Mouse (Mus musculus) cerebellum, postnatal 4 days (tissue): ENCODE data around the gene Taf11.
A peak's percentile ranks its signal among the peaks of the same experiment; 100 is the strongest.

Experiments used
- DNase-seq, 2 experiments: peaks; one replicate each; pipeline ENCODE4 v3.0.0; 2022; ENCODE audit warnings: low spot score in 2 of 2, mixed read lengths in 1 of 2

The Taf11 gene

DNA sequence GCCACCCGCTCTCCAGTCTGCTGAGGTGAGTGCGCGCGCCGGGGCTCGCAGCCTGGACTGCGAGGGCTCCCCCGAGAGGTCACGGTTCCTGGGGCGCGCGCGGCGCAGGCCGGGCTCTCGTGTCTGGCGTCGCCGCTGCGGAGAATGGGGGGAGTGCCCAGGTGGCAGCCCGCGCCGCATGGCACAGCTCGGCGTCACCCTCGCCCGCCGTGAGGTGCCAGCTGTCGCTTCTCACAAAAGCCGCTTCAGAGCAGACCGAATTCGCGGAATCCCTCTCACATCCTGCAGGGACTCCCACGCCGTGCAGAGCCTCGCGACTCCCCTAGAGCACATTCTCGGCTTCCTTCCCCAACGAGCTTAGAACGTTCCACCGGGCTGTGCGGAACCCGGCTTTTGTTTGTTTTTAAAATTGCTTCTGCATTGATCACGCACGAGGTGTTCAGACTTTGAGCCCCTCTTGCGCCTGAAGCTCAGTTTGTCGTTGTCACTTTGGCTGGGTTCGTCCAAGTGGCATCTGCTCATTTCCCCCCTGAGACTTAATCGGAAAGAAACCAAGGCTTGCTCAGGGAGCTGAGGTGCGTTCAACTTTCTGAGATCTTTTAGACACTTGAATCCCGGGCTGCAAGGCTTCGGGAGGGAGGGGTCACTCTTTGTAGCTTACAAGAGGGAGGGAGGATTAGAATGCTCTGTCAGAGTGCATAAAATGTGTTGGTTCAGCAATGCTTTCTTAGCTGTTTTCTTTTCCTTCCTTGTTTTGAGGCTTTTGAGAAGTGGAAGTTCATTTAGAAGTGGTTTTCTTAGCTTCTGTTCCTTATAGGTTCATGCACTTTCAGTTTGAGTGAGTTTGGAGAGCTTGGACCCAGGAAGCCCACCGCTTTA is at the start of gene Taf11:
Gene Taf11 (minus strand): TSS at position 223 of the 879 bp plus-strand sequence.
- peak; percentile 38 to 64 for DNase-seq

GRCm38 (mm10) chr17:27957649-27958048 is 48.0 kb upstream of the Taf11 start:
- no peak for DNase-seq

GRCm38 (mm10) chr17:27954629-27955402 is 45.2 kb upstream of the Taf11 start:
- no peak for DNase-seq

- DNase-seq, result no peak
Observed at GRCm38 (mm10) chr17:27953136-27953535, 43.5 kb upstream of the Taf11 start.

GRCm38 (mm10) chr17:27947155-27947554 is 37.5 kb upstream of the Taf11 start:
- DNase-seq, result no peak

DNA sequence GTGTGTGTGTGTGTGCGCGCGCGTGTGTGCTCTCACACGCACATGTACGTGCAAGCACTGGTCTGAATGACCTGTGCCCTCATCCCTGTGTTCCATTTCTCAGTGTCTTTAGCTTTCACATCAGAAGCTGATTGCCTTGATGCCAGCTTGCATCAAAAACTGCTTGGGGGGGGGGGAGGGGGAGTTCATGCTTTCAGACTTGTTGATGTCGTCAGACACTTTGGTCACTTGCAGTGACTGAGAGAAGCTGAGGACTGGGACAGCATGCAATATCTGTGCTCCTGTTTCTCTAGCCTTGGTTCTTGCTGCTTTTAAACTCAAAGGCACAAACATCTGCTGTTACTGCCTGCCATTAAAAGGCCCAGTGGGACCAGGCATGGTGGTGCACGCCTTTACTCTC is 36.7 kb upstream of the Taf11 start:
- DNase-seq, result no peak

GRCm38 (mm10) chr17:27945546-27946216 is 36.0 kb upstream of the Taf11 start:
- peak in 1 of 2 experiments; percentile 66 for DNase-seq

DNA sequence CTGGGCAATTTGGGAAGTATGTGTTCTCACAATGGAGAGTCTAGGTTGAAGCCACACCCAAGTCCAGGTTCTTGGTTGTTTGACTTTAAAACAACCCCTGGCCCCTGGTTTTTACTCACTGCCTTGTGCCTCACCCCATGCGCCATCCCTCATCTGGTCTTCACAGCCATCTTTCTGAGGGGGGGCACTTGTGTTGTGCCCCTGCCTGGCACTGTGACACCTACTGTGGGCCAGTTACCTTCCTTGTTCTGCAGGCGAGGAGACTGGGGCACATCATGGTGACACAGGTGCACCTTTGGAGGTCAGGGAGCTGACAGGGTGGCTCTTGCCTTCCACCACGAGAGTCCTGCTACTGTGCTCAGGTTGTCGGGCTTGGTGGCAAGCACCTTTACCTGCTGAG is 32.5 kb upstream of the Taf11 start:
- DNase-seq, result no peak

DNA sequence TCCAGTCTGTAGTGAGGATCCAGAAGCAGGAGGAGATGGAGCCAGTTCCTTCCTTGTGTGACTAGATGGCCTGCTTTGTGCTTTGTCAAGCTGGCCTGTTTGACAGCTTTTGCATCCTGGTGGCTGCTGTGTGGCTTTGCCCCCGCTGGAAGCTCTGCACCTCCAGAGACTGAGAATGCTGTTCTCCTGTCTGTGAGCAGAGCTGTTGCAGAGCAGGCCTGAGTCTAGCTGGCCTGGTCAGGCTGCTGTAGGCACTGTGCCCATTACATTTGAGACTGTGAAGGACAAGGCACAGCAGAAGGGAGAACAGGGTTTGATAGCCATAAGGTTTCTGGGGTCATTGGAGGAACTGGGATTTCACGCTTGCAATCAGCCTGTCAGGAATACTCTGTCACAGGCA is 32.1 kb upstream of the Taf11 start:
- DNase-seq, result no peak

- no peak for DNase-seq
Observed at GRCm38 (mm10) chr17:27941178-27941577, 31.5 kb upstream of the Taf11 start.

- no peak for DNase-seq
Observed at GRCm38 (mm10) chr17:27940352-27940751, 30.7 kb upstream of the Taf11 start.

GRCm38 (mm10) chr17:27939028-27939427 is 29.4 kb upstream of the Taf11 start:
- DNase-seq, result no peak

DNA sequence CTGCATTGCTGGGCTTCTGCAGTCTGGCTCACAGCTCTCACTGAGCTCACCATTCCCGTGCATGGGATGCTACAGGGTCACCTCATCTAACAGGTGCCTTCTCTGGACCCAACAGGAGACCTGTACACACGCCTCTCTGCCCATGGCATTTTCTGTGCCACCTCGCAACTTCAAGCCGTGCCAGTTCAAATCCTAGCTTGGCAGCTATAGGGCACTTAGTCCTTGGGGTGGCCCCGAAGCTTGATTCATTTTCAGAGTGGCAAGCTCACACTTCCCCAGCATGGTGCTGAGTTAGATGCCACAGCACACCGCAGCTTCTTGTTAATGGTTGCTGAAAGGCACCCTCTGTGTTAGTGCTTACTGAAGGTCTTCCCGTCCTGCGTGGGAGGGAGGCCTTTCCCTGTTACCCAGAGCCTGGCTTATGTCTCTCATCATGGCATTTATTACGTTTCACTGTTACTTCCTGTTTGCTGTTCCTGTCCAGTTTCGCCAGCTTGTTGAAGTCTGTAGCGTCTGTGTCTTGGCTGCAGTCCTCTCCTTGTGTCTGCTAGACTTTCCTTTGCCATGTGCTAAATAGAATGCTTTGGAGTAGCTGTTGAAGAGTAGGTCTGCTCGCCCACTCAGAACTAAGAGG is 28.6 kb upstream of the Taf11 start:
- DNase-seq, result no peak

GRCm38 (mm10) chr17:27937054-27937615 is 27.5 kb upstream of the Taf11 start:
- DNase-seq, result no peak

GRCm38 (mm10) chr17:27935091-27935490 is 25.4 kb upstream of the Taf11 start:
- DNase-seq, result no peak

- DNase-seq, result no peak
Observed at GRCm38 (mm10) chr17:27934136-27934910, 24.7 kb upstream of the Taf11 start.

GRCm38 (mm10) chr17:27931826-27932225 is 22.2 kb upstream of the Taf11 start:
- DNase-seq, result no peak

- no peak for DNase-seq
Observed at GRCm38 (mm10) chr17:27930291-27930690, 20.6 kb upstream of the Taf11 start.

DNA sequence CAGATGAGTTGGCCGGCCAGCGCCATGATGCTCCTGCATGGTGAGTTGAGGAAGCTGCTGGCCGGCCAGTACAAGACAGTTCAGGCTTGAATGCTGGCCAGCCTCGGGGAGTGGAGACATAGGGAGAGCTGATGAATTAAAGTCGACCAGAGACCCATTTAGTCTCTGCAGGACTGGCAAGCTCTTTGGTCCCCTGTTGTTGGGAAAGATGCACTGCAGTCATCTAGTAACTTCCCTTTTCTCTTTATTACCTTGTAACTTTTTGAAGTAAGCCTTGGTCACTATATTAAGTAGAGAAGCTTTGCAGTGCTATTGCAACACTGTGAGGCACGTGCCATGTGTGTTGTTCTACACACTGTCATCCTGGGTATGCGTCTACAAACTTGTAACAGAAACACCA is 15.9 kb upstream of the Taf11 start:
- DNase-seq, result no peak

- DNase-seq, result no peak
Observed at GRCm38 (mm10) chr17:27925054-27925453, 15.4 kb upstream of the Taf11 start.
